ENCODE assay signal across 10 mouse cellular contexts in the genomic region with DNA sequence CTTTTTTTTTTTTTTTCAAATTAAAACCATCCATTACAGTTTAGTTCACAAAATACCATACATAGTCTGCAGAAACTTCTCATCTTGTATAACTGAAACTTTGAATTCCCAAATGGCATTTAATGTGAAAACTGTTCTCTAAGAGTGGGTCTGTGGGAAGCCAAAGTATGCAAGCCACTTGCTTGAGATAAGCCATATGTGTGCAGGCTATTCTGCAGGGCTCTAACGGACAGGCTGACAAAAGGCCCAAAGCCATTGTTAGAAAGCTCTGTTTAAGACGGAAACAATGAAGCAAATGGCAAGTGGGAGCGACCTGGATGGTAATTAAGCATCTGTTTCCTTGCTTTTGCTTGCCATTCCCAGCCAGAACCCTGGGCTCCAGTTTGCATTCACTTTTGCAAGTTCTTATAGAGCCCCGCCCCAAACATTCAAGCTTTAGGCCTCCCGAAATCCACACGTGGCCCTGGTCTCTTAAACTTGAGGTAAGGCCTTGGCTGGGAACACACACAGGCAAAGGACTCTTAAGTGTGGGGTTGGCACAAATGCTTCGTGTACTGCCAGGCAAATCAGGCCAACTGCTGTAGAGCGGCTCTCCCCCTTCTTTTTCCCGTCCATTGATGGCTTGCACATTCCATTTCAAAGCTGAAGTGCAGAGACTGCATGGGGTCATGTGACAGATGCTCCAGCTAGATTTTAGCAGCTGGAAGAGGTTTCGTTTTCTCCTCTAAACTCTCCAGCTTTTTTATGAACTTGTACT. TPM values are rescaled to one million over a fixed set of nuclear protein-coding genes. Genes with fewer than 3 reads are reported as not detected.
DNase-seq lines count a peak whose midpoint lies in the region; ATAC-seq and TF ChIP-seq lines count a peak whose summit lies in the region.
"Had no signal": no experiment of that assay in that cellular context is flagged by ENCODE, and none has a peak within 500 bp of the region (broad histone marks: within the 10 kb centered on the region; RNA-seq: fewer than 3 reads in every experiment).

No protein-coding gene starts in this region.

- H3K27me3 ChIP-seq in heart, embryonic 15.5 days, result no peaks in the 10 kb centered on the region
- no peaks in the 10 kb centered on the region for H3K27me3 ChIP-seq in limb, embryonic 15.5 days
- H3K27me3 ChIP-seq in small intestine, adult 2 months (ENCODE audit: control insufficient read depth, insufficient read depth, low read length), result no peaks in the 10 kb centered on the region

- no peak overlapping the region for H3K9ac ChIP-seq in heart, embryonic 15.5 days
- H3K9ac ChIP-seq in limb, embryonic 15.5 days, result no peak overlapping the region

- ATAC-seq in heart, embryonic 15.5 days (replicated peaks; ENCODE audit: insufficient number of reproducible peaks, insufficient read depth, low FRiP score, low read depth), result peak; percentile 24; the same call in 1 of the 2 replicates
- peak; percentile 75 for ATAC-seq in limb, embryonic 15.5 days (ENCODE audit: insufficient number of reproducible peaks, low FRiP score, low TSS enrichment, low read depth)

- no peak for TF ChIP-seq POLR2A in small intestine, adult 2 months (IDR thresholded peaks at IDR 0.05; ENCODE audit: low read depth, low read length)

- peak; percentile 21 for DNase-seq in left cerebral cortex, postnatal 4 days
- DNase-seq in left cerebral cortex, postnatal 36 days (ENCODE audit: low spot score in 2 of 2), result no peak
- DNase-seq in urinary bladder, adult 18-20 months (ENCODE audit: low spot score in 2 of 2), result no peak
- no peak for DNase-seq in cerebellum, adult 11 months
- no peak for DNase-seq in spleen, postnatal 14 days (ENCODE audit: low spot score in 2 of 2)

- no peaks in the 10 kb centered on the region for H3K9me3 ChIP-seq in heart, embryonic 15.5 days (replicated peaks)
- no peaks in the 10 kb centered on the region for H3K9me3 ChIP-seq in limb, embryonic 15.5 days
- H3K9me3 ChIP-seq: G1E had no signal

- H3K36me3 ChIP-seq in heart, embryonic 15.5 days, result peaks cover 19% of the 10 kb centered on the region
- peaks cover 28% of the 10 kb centered on the region for H3K36me3 ChIP-seq in limb, embryonic 15.5 days
- no peaks in the 10 kb centered on the region for H3K36me3 ChIP-seq in small intestine, adult 2 months (ENCODE audit: control insufficient read depth, insufficient read depth, low read length)

- intact Hi-C loops in left cerebral cortex, postnatal 4 days (cut with DNase I), result loop anchor here (10.0 kb wide), 1 partner anchor 704 kb away; no protein-coding TSS in a partner anchor
- intact Hi-C loops in left cerebral cortex, postnatal 36 days (cut with DNase I), result no loop called here

- peak overlapping the region; percentile 25 for H3K4me2 ChIP-seq in heart, embryonic 15.5 days
- peak overlapping the region; percentile 0; the same call in 1 of the 2 replicates for H3K4me2 ChIP-seq in limb, embryonic 15.5 days

- H3K4me1 ChIP-seq in heart, embryonic 15.5 days (replicated peaks), result peaks cover 61% of the 10 kb centered on the region
- H3K4me1 ChIP-seq in limb, embryonic 15.5 days, result peaks cover 66% of the 10 kb centered on the region
- H3K4me1 ChIP-seq in small intestine, adult 2 months (ENCODE audit: control insufficient read depth, insufficient read depth, insufficient read length, low read length), result peaks cover 3% of the 10 kb centered on the region; the same call in 1 of the 2 replicates

- H3K4me3 ChIP-seq in heart, embryonic 15.5 days, result no peak overlapping the region
- H3K4me3 ChIP-seq in limb, embryonic 15.5 days, result no peak overlapping the region
- no peak overlapping the region for H3K4me3 ChIP-seq in small intestine, adult 2 months (ENCODE audit: low read depth, low read length)

- peak overlapping the region; percentile 89 for H3K27ac ChIP-seq in heart, embryonic 15.5 days
- H3K27ac ChIP-seq in limb, embryonic 15.5 days, result peak overlapping the region; percentile 81
- H3K27ac ChIP-seq in small intestine, adult 2 months (ENCODE audit: insufficient read depth, low read depth, low read length), result peak overlapping the region; percentile 69

- WGBS in heart, embryonic 15.5 days, result 27% methylated on average over 10 of the region's 10 CpGs
- 24% methylated on average over 10 of the region's 10 CpGs for WGBS in limb, embryonic 15.5 days
- 76% methylated on average over 10 of the region's 10 CpGs for WGBS in small intestine, adult 2 months

- TF ChIP-seq CTCF in small intestine, adult 2 months (IDR thresholded peaks at IDR 0.05; ENCODE audit: extremely low read depth, insufficient read length, insufficient replicate concordance, low read depth, low read length), result no peak

RNA-seq across cellular contexts. Expression of a gene that starts 32.4 kb away (rescaled TPM):
- 10 to 100 TPM; 66.2 to 75.2 TPM for total RNA-seq in left cerebral cortex, postnatal 4 days (2021)
- total RNA-seq in left cerebral cortex, postnatal 36 days (2021), result 10 to 100 TPM; 28.6 to 32.6 TPM
- polyA plus RNA-seq in heart, embryonic 15.5 days (2015; fragmentation: Nextera tagmentation; extraction: Ambion mirVana), result 468 and 518 TPM in 2 replicates
- polyA plus RNA-seq in limb, embryonic 15.5 days (2015; fragmentation: Nextera tagmentation; extraction: Ambion mirVana), result 835 and 854 TPM in 2 replicates
- polyA plus RNA-seq in small intestine, adult 2 months (2012; rRNA removed), result 4.7 and 5.4 TPM in 2 replicates

RNA-seq across cellular contexts. Expression of a gene that starts 51.9 kb away (rescaled TPM):
- total RNA-seq in left cerebral cortex, postnatal 4 days (2021), result not detected
- total RNA-seq in left cerebral cortex, postnatal 36 days (2021), result not detected
- polyA plus RNA-seq in heart, embryonic 15.5 days (2015; fragmentation: Nextera tagmentation; extraction: Ambion mirVana), result 4.9 and 6.3 TPM in 2 replicates
- not detected in 2 replicates for polyA plus RNA-seq in limb, embryonic 15.5 days (2015; fragmentation: Nextera tagmentation; extraction: Ambion mirVana)
- polyA plus RNA-seq in small intestine, adult 2 months (2012; rRNA removed), result not detected in 2 replicates
- total RNA-seq: hematopoietic stem cell, adult 5-6 weeks had no signal
- polyA plus RNA-seq: G1E had no signal

RNA-seq across cellular contexts. Expression of a gene that starts 59.1 kb away (rescaled TPM):
- 10 to 100 TPM; 94.4 to 98.1 TPM for total RNA-seq in left cerebral cortex, postnatal 4 days (2021)
- total RNA-seq in left cerebral cortex, postnatal 36 days (2021), result 100 to 1,000 TPM in 1 of 2 experiments, 10 to 100 TPM in 1; 97.3 to 105 TPM
- polyA plus RNA-seq in heart, embryonic 15.5 days (2015; fragmentation: Nextera tagmentation; extraction: Ambion mirVana), result 36.4 and 41.7 TPM in 2 replicates
- polyA plus RNA-seq in limb, embryonic 15.5 days (2015; fragmentation: Nextera tagmentation; extraction: Ambion mirVana), result 48.4 and 53.1 TPM in 2 replicates
- polyA plus RNA-seq in small intestine, adult 2 months (2012; rRNA removed), result 3.3 and 5.1 TPM in 2 replicates

Comparison
In these comparisons a context has a peak if more than half of its experiments do, and no peak if none do; other contexts are left out.
1. RNA of a gene that starts 32.4 kb away (polyA plus RNA-seq): 835 to 854 TPM in limb, embryonic 15.5 days and 468 to 518 TPM in heart, embryonic 15.5 days; 4.7 to 5.4 TPM in small intestine, adult 2 months; every median in the first group is over 10 times any median in the second.
2. Peak in every context shown above with its lines, with median percentiles within 50 percentile points of each other: H3K27ac ChIP-seq.